Mouse (Mus musculus) heart, embryonic 11.5 days (tissue): ENCODE measurements around the gene St6gal1. TPM values are rescaled to one million over a fixed set of nuclear protein-coding genes. Genes with fewer than 3 reads are reported as not detected.

Source experiments
- ATAC-seq: fragments of 200-750 bp; cut with Nextera tagmentation; replicated peaks from 2 replicates; pipeline ENCODE4 v1.8.0; 2017; ENCODE audit warnings: moderate library complexity; ENCODE audit not compliant: insufficient number of reproducible peaks, low FRiP score, low TSS enrichment
- H3K27ac ChIP-seq: fragments of 300-500 bp; sonication (generic); 2 replicates; pipeline ENCODE4 v1.5.1; 2014; ENCODE audit warnings: mild to moderate bottlenecking, low read depth, low read length
- H3K27me3 ChIP-seq: fragments of 300-500 bp; sonication (generic); 2 replicates; pipeline ENCODE4 v1.6.1; 2014; ENCODE audit warnings: mild to moderate bottlenecking, low read length, mixed read lengths; ENCODE audit not compliant: control insufficient read depth, insufficient read depth
- H3K36me3 ChIP-seq: fragments of 300-500 bp; sonication (generic); 2 replicates; pipeline ENCODE4 v1.6.1; 2014; ENCODE audit warnings: mild to moderate bottlenecking, low read length, moderate library complexity, mixed read lengths; ENCODE audit not compliant: control insufficient read depth, insufficient read depth
- H3K4me1 ChIP-seq: fragments of 300-500 bp; sonication (generic); 2 replicates; pipeline ENCODE4 v1.6.1; 2014; ENCODE audit warnings: low read length; ENCODE audit not compliant: control insufficient read depth, insufficient read depth
- H3K4me2 ChIP-seq: fragments of 300-500 bp; sonication (generic); 2 replicates; pipeline ENCODE4 v1.6.1; 2014; ENCODE audit warnings: mild to moderate bottlenecking, moderate library complexity
- H3K4me3 ChIP-seq: fragments of 300-500 bp; sonication (generic); 2 replicates; pipeline ENCODE4 v1.5.1; 2014; ENCODE audit warnings: low read depth, low read length
- H3K9ac ChIP-seq: fragments of 300-500 bp; sonication (generic); 2 replicates; pipeline ENCODE4 v1.6.1; 2014; ENCODE audit warnings: mild to moderate bottlenecking, low read depth, low read length, moderate library complexity
- H3K9me3 ChIP-seq: fragments of 300-500 bp; sonication (generic); replicated peaks from 2 replicates; pipeline ENCODE4 v1.6.1; 2016; ENCODE audit warnings: low read length; ENCODE audit not compliant: control insufficient read depth
- WGBS: fragments of 180-500 bp; shearing (Covaris S2); extraction: QIAGEN DNeasy Blood & Tissue Kit; methylation state at CpG from one replicate; pipeline ENCODE4 v1.1.7; 2014; ENCODE audit not compliant: insufficient replicate concordance; 5-methylcytosine and 5-hydroxymethylcytosine counted together
- polyA plus RNA-seq: library from polyadenylated mRNA; unstranded; fragments of >200 nt; fragmentation: Nextera tagmentation; extraction: Ambion mirVana; gene quantifications from 2 replicates; pipeline ENCODE4 v1.2.1, GENCODE M21; 2014

St6gal1 gene
- polyA plus RNA-seq, 1 experiment from 2014 or later, result 18.5 TPM

- Histone ChIP-seq H3K4me3 (no peak overlapping the region), H3K4me1 (no peaks in the 10 kb centered on the region), H3K27ac (no peak overlapping the region), H3K9ac (no peak overlapping the region), H3K36me3 (no peaks in the 10 kb centered on the region), H3K4me2 (no peak overlapping the region), H3K27me3 (no peaks in the 10 kb centered on the region), H3K9me3 (no peaks in the 10 kb centered on the region)
- WGBS, result 58% methylated on average over 7 of the region's 7 CpGs
- ATAC-seq, result no peak
These were observed 10.2 kb upstream of the St6gal1 start for GRCm38 (mm10) chr16:23214314-23214713.

DNA sequence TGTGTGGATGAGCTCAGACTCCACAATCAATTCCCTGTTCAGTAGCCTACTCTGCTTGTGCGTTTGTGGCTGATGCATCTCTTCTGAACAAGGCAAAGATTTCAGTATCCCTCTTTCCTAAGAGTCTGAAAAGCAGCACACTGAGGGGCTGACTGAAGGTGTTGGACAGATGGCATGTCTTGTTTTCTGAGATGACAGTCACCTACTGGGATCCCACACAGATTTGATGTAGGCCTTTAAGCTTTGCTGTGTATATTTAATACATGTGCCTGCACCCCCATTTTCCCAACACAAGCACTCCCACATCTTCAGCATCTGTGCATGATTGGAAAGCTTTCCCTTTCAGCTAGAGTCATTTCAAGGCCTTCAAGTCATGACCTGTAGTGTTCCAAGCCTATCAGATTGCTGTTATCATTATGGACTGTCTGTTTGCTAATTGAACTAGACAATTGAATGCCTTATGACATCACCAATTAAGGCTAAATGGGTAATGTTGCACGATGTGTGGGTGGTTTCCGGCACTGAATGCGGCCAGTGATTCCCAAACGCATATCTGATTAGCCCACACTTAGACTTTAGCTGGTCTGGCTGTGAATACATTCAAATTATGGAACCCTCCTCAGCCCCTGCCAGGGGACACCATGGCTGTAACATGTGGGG, 9.2 kb upstream of the St6gal1 start:
- no peak overlapping the region for H3K27ac ChIP-seq
- no peak overlapping the region for H3K4me2 ChIP-seq

GRCm38 (mm10) chr16:23216366-23216765, 8.2 kb upstream of the St6gal1 start:
- Histone ChIP-seq H3K9ac (no peak overlapping the region), H3K27ac (no peak overlapping the region), H3K36me3 (no peaks in the 10 kb centered on the region)

More for the DNA sequence above, 9.2 kb upstream of the St6gal1 start:
- H3K9ac ChIP-seq, result no peak overlapping the region
- H3K27me3 ChIP-seq, result no peaks in the 10 kb centered on the region
- H3K9me3 ChIP-seq, result no peaks in the 10 kb centered on the region
- H3K4me1 ChIP-seq, result no peaks in the 10 kb centered on the region
- no peaks in the 10 kb centered on the region for H3K36me3 ChIP-seq
- H3K4me3 ChIP-seq, result no peak overlapping the region
- no peak for ATAC-seq
- 76% methylated on average over 5 of the region's 5 CpGs for WGBS

DNA sequence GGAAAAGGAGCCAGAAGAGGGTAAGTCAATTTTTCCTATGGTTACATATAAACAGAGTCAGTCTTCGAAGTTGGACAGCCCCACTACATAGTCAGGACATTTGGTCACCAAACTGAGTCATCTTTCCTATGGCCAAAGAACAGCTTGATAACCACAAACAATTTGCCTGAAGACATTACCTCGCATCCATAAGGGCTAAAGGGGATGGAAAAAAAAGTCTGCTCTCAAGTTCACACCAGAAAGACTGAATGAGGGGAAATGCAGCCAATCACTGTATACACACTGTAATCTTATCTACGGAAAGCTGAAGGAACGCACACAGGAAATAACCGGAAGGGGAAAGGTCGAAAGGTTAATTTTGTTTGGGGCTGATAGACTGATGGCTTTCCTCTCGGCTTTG, 6.2 kb upstream of the St6gal1 start:
- 27% methylated on average over 7 of the region's 7 CpGs for WGBS
- Histone ChIP-seq H3K36me3 (no peaks in the 10 kb centered on the region), H3K4me1 (no peaks in the 10 kb centered on the region), H3K27me3 (peaks cover under 1% of the 10 kb centered on the region; the same call in 1 of the 2 replicates), H3K9me3 (no peaks in the 10 kb centered on the region), H3K4me2 (no peak overlapping the region), H3K4me3 (no peak overlapping the region), H3K27ac (peak overlapping the region; percentile 24; the same call in 1 of the 2 replicates), H3K9ac (no peak overlapping the region)
- 0 out of 2 replicates have a peak, but pooled peaks have one; percentile 46 for ATAC-seq

More at GRCm38 (mm10) chr16:23216366-23216765, 8.2 kb upstream of the St6gal1 start:
- H3K4me3 ChIP-seq, result no peak overlapping the region
- H3K4me1 ChIP-seq, result no peaks in the 10 kb centered on the region
- H3K9me3 ChIP-seq, result no peaks in the 10 kb centered on the region
- no peak for ATAC-seq
- WGBS, result 81% methylated on average over 9 of the region's 9 CpGs
- H3K27me3 ChIP-seq, result no peaks in the 10 kb centered on the region
- H3K4me2 ChIP-seq, result no peak overlapping the region

DNA sequence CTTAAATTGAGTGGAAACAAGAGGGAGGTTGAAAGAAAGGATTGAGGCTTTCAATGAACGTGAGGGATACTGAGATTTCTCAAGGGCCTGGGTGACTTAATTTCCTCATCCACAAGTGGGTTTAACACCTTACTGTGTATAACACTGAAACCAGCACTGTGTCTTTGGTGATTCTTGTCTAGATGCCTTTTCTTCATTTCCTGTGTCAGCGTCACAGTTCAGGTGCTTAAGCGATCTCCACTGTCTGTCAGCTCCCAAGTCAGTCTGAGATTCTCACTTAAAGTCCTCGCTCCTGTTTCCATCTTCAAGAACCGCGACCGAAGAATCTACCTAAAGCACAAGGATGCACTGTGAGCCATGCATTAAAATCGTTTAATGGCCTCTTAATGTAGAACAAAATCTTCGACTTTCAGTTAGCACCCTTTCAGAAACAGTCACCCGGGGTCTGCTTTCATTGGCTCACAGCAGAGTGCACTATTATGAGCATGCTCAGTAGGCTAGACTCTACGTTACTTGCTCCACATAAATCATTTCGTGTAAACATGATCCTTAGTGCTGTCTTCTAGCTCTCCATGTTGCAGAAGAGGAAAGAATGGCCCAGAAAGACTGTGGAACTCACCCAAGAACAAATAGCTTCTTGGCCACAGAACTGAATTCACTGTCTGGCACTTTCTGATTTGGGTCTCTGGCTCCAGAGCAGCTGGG, 1.2 kb upstream of the St6gal1 start:
- ATAC-seq, result no peak
- Histone ChIP-seq H3K9me3 (no peaks in the 10 kb centered on the region), H3K4me1 (0 out of 2 replicates have a peak, but pooled peaks cover 3% of the 10 kb centered on the region), H3K4me3 (no peak overlapping the region), H3K27ac (0 out of 2 replicates have a peak overlapping the region, but pooled peaks have one; percentile 18), H3K36me3 (no peaks in the 10 kb centered on the region), H3K27me3 (peaks cover 4% of the 10 kb centered on the region; the same call in 1 of the 2 replicates), H3K9ac (0 out of 2 replicates have a peak overlapping the region, but pooled peaks have one; percentile 12), H3K4me2 (peak overlapping the region; percentile 77)
- 70% methylated on average over 12 of the region's 12 CpGs for WGBS

GRCm38 (mm10) chr16:23223871-23224469, 570 bp upstream of the St6gal1 start:
- H3K4me3 ChIP-seq, result peak overlapping the region; percentile 74
- ATAC-seq, result no peak
- H3K9ac ChIP-seq, result peak overlapping the region; percentile 12; the same call in 1 of the 2 replicates
- no peaks in the 10 kb centered on the region for H3K9me3 ChIP-seq
- no peaks in the 10 kb centered on the region for H3K36me3 ChIP-seq
- 0 out of 2 replicates have a peak overlapping the region, but pooled peaks have one; percentile 18 for H3K27ac ChIP-seq
- H3K4me2 ChIP-seq, result peak overlapping the region; percentile 77
- 22% methylated on average over 12 of the region's 12 CpGs for WGBS
- peaks cover 4% of the 10 kb centered on the region; the same call in 1 of the 2 replicates for H3K27me3 ChIP-seq
- H3K4me1 ChIP-seq, result 0 out of 2 replicates have a peak, but pooled peaks cover 3% of the 10 kb centered on the region

DNA sequence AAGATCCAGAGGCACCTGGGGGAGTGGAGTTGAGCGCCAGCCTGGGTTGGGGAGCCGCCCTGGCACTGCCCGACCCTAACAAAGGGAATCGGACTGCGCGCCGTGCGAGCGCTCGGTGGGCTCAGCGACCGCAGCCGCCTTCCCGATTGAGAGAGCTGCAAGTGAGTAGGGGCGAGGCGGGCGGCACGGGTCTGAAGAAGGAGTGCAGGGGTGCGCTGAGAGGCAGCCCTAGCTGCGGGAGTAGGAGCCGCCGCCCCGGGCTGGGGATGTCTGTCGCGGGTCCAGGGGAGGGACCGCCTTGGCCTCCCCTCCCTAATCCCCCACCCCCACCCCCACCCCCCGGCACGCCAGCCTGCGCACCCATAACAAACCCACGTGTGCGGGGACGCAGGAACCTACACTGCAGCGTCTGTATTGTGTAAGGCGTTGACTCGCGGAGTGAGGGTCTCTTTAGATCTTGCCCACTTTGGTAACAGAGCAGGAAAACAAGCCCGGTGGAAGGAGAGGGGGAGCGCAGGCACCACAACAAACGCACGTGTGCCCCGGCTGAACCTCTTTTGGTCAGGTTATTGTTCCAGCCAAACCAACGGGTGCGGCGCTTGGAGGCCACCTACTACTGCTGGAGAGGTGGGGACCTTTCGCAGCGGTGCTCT, 655 bp downstream of the St6gal1 start:
- Histone ChIP-seq H3K27me3 (peaks cover 4% of the 10 kb centered on the region; the same call in 1 of the 2 replicates), H3K9me3 (no peaks in the 10 kb centered on the region), H3K4me1 (peaks cover 8% of the 10 kb centered on the region), H3K4me3 (peak overlapping the region; percentile 74), H3K9ac (peak overlapping the region; percentile 88), H3K36me3 (no peaks in the 10 kb centered on the region), H3K4me2 (peak overlapping the region; percentile 77), H3K27ac (peak overlapping the region; percentile 81)
- 0 out of 2 replicates have a peak, but pooled peaks have one; percentile 68 for ATAC-seq
- under 1% methylated on average over 45 of the region's 46 CpGs for WGBS
